ENCODE assay signal across 14 mouse cellular contexts in genomic region chr13:83745961-83746360, GRCm38 (mm10).
DNase-seq lines count a peak whose midpoint lies in the region; ATAC-seq and TF ChIP-seq lines count a peak whose summit lies in the region.
"Had no signal": no experiment of that assay in that cellular context is flagged by ENCODE, and none has a peak within 500 bp of the region (broad histone marks: within the 10 kb centered on the region; RNA-seq: fewer than 3 reads in every experiment).

No protein-coding gene starts in this region.

- no peaks in the 10 kb centered on the region for H3K9me3 ChIP-seq in forebrain, embryonic 12.5 days
- H3K9me3 ChIP-seq in hindbrain, postnatal 0 days (ENCODE audit: low read length), result no peaks in the 10 kb centered on the region
- H3K9me3 ChIP-seq in neural tube, embryonic 15.5 days (replicated peaks), result no peaks in the 10 kb centered on the region
- no peaks in the 10 kb centered on the region for H3K9me3 ChIP-seq in heart, embryonic 11.5 days (replicated peaks; ENCODE audit: control insufficient read depth, low read length)
- no peaks in the 10 kb centered on the region for H3K9me3 ChIP-seq in kidney, embryonic 14.5 days (ENCODE audit: control insufficient read depth, low read length)
- H3K9me3 ChIP-seq: embryonic facial prominence, embryonic 13.5 days; liver, embryonic 13.5 days had no signal

- WGBS in cerebellum, adult 2 months, result 30% methylated on average over 5 of the region's 5 CpGs
- 47% methylated on average over 5 of the region's 5 CpGs for WGBS in forebrain, embryonic 12.5 days
- 49% methylated on average over 5 of the region's 5 CpGs for WGBS in hindbrain, postnatal 0 days
- 76% methylated on average over 5 of the region's 5 CpGs for WGBS in neural tube, embryonic 15.5 days
- 80% methylated on average over 5 of the region's 5 CpGs for WGBS in heart, embryonic 11.5 days (ENCODE audit: insufficient replicate concordance)
- 79% methylated on average over 5 of the region's 5 CpGs for WGBS in kidney, embryonic 14.5 days

- peaks cover 5% of the 10 kb centered on the region; the same call in 1 of the 2 replicates for H3K4me1 ChIP-seq in cerebellum, adult 2 months (ENCODE audit: control insufficient read depth, insufficient read depth, low read length)
- peaks cover 27% of the 10 kb centered on the region for H3K4me1 ChIP-seq in forebrain, embryonic 12.5 days
- 0 out of 2 replicates have a peak, but pooled peaks cover 6% of the 10 kb centered on the region for H3K4me1 ChIP-seq in hindbrain, postnatal 0 days (ENCODE audit: insufficient read depth, low read length)
- H3K4me1 ChIP-seq in neural tube, embryonic 15.5 days, result peaks cover 22% of the 10 kb centered on the region; the same call in 1 of the 2 replicates
- H3K4me1 ChIP-seq in heart, embryonic 11.5 days (ENCODE audit: control insufficient read depth, insufficient read depth, low read length), result no peaks in the 10 kb centered on the region
- H3K4me1 ChIP-seq in kidney, embryonic 14.5 days (ENCODE audit: control insufficient read depth, insufficient read depth, low read length), result no peaks in the 10 kb centered on the region
- H3K4me1 ChIP-seq: embryonic facial prominence, embryonic 13.5 days; liver, embryonic 13.5 days had no signal

- no peaks in the 10 kb centered on the region for H3K27me3 ChIP-seq in cerebellum, adult 2 months (ENCODE audit: control insufficient read depth, insufficient read depth, low read length)
- H3K27me3 ChIP-seq in forebrain, embryonic 12.5 days, result no peaks in the 10 kb centered on the region
- H3K27me3 ChIP-seq in hindbrain, postnatal 0 days (ENCODE audit: insufficient read depth, low read length), result no peaks in the 10 kb centered on the region
- no peaks in the 10 kb centered on the region for H3K27me3 ChIP-seq in neural tube, embryonic 15.5 days (replicated peaks)
- peaks cover 15% of the 10 kb centered on the region for H3K27me3 ChIP-seq in heart, embryonic 11.5 days (ENCODE audit: control insufficient read depth, insufficient read depth, low read length)
- H3K27me3 ChIP-seq in kidney, embryonic 14.5 days (ENCODE audit: control insufficient read depth, insufficient read depth, low read length), result peaks cover 18% of the 10 kb centered on the region

- no peak overlapping the region for H3K9ac ChIP-seq in forebrain, embryonic 12.5 days
- H3K9ac ChIP-seq in hindbrain, postnatal 0 days (replicated peaks; ENCODE audit: low read length), result no peak overlapping the region
- no peak overlapping the region for H3K9ac ChIP-seq in neural tube, embryonic 15.5 days (replicated peaks)
- no peak overlapping the region for H3K9ac ChIP-seq in heart, embryonic 11.5 days (ENCODE audit: low read depth, low read length)
- no peak overlapping the region for H3K9ac ChIP-seq in kidney, embryonic 14.5 days (ENCODE audit: low read depth, low read length)
- H3K9ac ChIP-seq: liver, embryonic 13.5 days had no signal

- peak; percentile 24 to 41 for DNase-seq in cerebellum, adult 2 months
- peak; percentile 47 for DNase-seq in hindbrain, postnatal 0 days (ENCODE audit: low spot score)
- DNase-seq in yolk sac, embryonic 10.5 days (ENCODE audit: low spot score), result no peak
- DNase-seq: adrenal gland, postnatal 36 days; kidney, adult 8-10 months; liver, embryonic 13.5 days; lung, postnatal 14 days; spleen, adult 18-20 months had no signal

- ATAC-seq in cerebellum, adult (ENCODE audit: insufficient number of reproducible peaks, low FRiP score, low TSS enrichment), result no peak
- ATAC-seq in forebrain, embryonic 12.5 days (ENCODE audit: low FRiP score), result no peak
- ATAC-seq in hindbrain, postnatal 0 days, result no peak
- no peak for ATAC-seq in neural tube, embryonic 15.5 days (ENCODE audit: low FRiP score)
- no peak for ATAC-seq in heart, embryonic 11.5 days (replicated peaks; ENCODE audit: insufficient number of reproducible peaks, low FRiP score, low TSS enrichment)
- ATAC-seq in kidney, embryonic 14.5 days (ENCODE audit: low FRiP score, low TSS enrichment), result no peak

- H3K4me2 ChIP-seq in forebrain, embryonic 12.5 days, result peak overlapping the region; percentile 54
- peak overlapping the region; percentile 77; the same call in 1 of the 2 replicates for H3K4me2 ChIP-seq in hindbrain, postnatal 0 days (ENCODE audit: low read depth, low read length)
- peak overlapping the region; percentile 75 for H3K4me2 ChIP-seq in neural tube, embryonic 15.5 days
- H3K4me2 ChIP-seq in heart, embryonic 11.5 days, result no peak overlapping the region
- no peak overlapping the region for H3K4me2 ChIP-seq in kidney, embryonic 14.5 days (replicated peaks; ENCODE audit: low read depth, low read length)

- no peak for TF ChIP-seq CTCF in cerebellum, adult 2 months (IDR thresholded peaks at IDR 0.05; ENCODE audit: borderline replicate concordance, insufficient read depth, low read depth, low read length)
- TF ChIP-seq CTCF in hindbrain, postnatal 0 days (IDR thresholded peaks at IDR 0.05; ENCODE audit: low read depth), result no peak

- H3K36me3 ChIP-seq in forebrain, embryonic 12.5 days (replicated peaks), result no peaks in the 10 kb centered on the region
- no peaks in the 10 kb centered on the region for H3K36me3 ChIP-seq in hindbrain, postnatal 0 days (ENCODE audit: insufficient read depth, low read length)
- H3K36me3 ChIP-seq in neural tube, embryonic 15.5 days, result no peaks in the 10 kb centered on the region
- no peaks in the 10 kb centered on the region for H3K36me3 ChIP-seq in heart, embryonic 11.5 days (ENCODE audit: control insufficient read depth, insufficient read depth, low read length)
- H3K36me3 ChIP-seq in kidney, embryonic 14.5 days (ENCODE audit: control insufficient read depth, insufficient read depth, low read length), result no peaks in the 10 kb centered on the region
- H3K36me3 ChIP-seq: embryonic facial prominence, embryonic 13.5 days; liver, embryonic 13.5 days had no signal

- H3K27ac ChIP-seq in cerebellum, adult 2 months (ENCODE audit: insufficient read depth, low read length), result no peak overlapping the region; the same call in 1 of the 2 replicates
- peak overlapping the region; percentile 98 for H3K27ac ChIP-seq in forebrain, embryonic 12.5 days
- peak overlapping the region; percentile 91 for H3K27ac ChIP-seq in hindbrain, postnatal 0 days
- H3K27ac ChIP-seq in neural tube, embryonic 15.5 days (replicated peaks), result peak overlapping the region; percentile 95
- H3K27ac ChIP-seq in heart, embryonic 11.5 days (ENCODE audit: low read depth, low read length), result no peak overlapping the region
- no peak overlapping the region for H3K27ac ChIP-seq in kidney, embryonic 14.5 days (ENCODE audit: low read depth, low read length)
- H3K27ac ChIP-seq: embryonic facial prominence, embryonic 13.5 days; liver, embryonic 13.5 days had no signal

- H3K4me3 ChIP-seq in cerebellum, adult 2 months (replicated peaks; ENCODE audit: insufficient read depth, low read depth, low read length), result no peak overlapping the region
- no peak overlapping the region for H3K4me3 ChIP-seq in forebrain, embryonic 12.5 days (replicated peaks)
- H3K4me3 ChIP-seq in hindbrain, postnatal 0 days (ENCODE audit: low read length), result no peak overlapping the region
- H3K4me3 ChIP-seq in neural tube, embryonic 15.5 days (replicated peaks), result 0 out of 2 replicates have a peak overlapping the region, but pooled peaks have one; percentile 48
- no peak overlapping the region for H3K4me3 ChIP-seq in heart, embryonic 11.5 days (ENCODE audit: low read depth, low read length)
- no peak overlapping the region for H3K4me3 ChIP-seq in kidney, embryonic 14.5 days (ENCODE audit: low read length)

- TF ChIP-seq POLR2A in cerebellum, adult 2 months (IDR thresholded peaks at IDR 0.05; ENCODE audit: borderline replicate concordance, insufficient read depth, low read length), result no peak

Comparison
In these comparisons a context has a peak if more than half of its experiments do, and no peak if none do; other contexts are left out.
1. H3K27ac ChIP-seq: peak in forebrain, embryonic 12.5 days (single experiment), hindbrain, postnatal 0 days (single experiment) and neural tube, embryonic 15.5 days (single experiment); none in cerebellum, adult 2 months (single experiment), heart, embryonic 11.5 days (single experiment) and kidney, embryonic 14.5 days (single experiment).
2. H3K4me2 ChIP-seq: peak in forebrain, embryonic 12.5 days (single experiment), hindbrain, postnatal 0 days (single experiment) and neural tube, embryonic 15.5 days (single experiment); none in heart, embryonic 11.5 days (single experiment) and kidney, embryonic 14.5 days (single experiment).